Mouse (Mus musculus) lung, embryonic 15.5 days (tissue): ENCODE data around the gene Dsn1. TPM values are rescaled to one million over a fixed set of nuclear protein-coding genes. Genes with fewer than 3 reads are reported as not detected.

Source experiments
- ATAC-seq: fragments of 200-750 bp; cut with Nextera tagmentation; 2 replicates; pipeline ENCODE4 v1.8.0; 2017; ENCODE audit warnings: moderate number of reproducible peaks, borderline replicate concordance; ENCODE audit not compliant: low FRiP score, low TSS enrichment; ENCODE audit errors: extremely low read depth
- H3K27ac ChIP-seq: fragments of 300-500 bp; sonication (generic); 2 replicates; pipeline ENCODE4 v1.5.1; 2015; ENCODE audit warnings: moderate library complexity, mild to moderate bottlenecking, inconsistent platforms
- H3K27me3 ChIP-seq: fragments of 300-500 bp; sonication (generic); 2 replicates; pipeline ENCODE4 v1.6.1; 2015; ENCODE audit warnings: inconsistent platforms
- H3K36me3 ChIP-seq: fragments of 300-500 bp; sonication (generic); 2 replicates; pipeline ENCODE4 v1.6.1; 2015; ENCODE audit warnings: inconsistent platforms
- H3K4me1 ChIP-seq: fragments of 300-500 bp; sonication (generic); 2 replicates; pipeline ENCODE4 v1.6.1; 2015; ENCODE audit warnings: inconsistent platforms
- H3K4me2 ChIP-seq: fragments of 300-500 bp; sonication (generic); 2 replicates; pipeline ENCODE4 v1.6.1; 2015; ENCODE audit warnings: inconsistent platforms, mild to moderate bottlenecking, moderate library complexity
- H3K4me3 ChIP-seq: fragments of 300-500 bp; sonication (generic); 2 replicates; pipeline ENCODE4 v1.5.1; 2015; ENCODE audit warnings: mild to moderate bottlenecking, inconsistent platforms
- H3K9ac ChIP-seq: fragments of 300-500 bp; sonication (generic); 2 replicates; pipeline ENCODE4 v1.6.1; 2015; ENCODE audit warnings: inconsistent platforms
- H3K9me3 ChIP-seq: fragments of 300-500 bp; sonication (generic); 2 replicates; pipeline ENCODE4 v1.6.1; 2016; ENCODE audit warnings: inconsistent platforms
- WGBS: fragments of 180-500 bp; shearing (Covaris S2); methylation state at CpG from one replicate; pipeline ENCODE4 v1.1.7; 2015; 5-methylcytosine and 5-hydroxymethylcytosine counted together
- polyA plus RNA-seq: library from polyadenylated mRNA; unstranded; fragments of >200 nt; fragmentation: Nextera tagmentation; extraction: Ambion mirVana; gene quantifications from 2 replicates; pipeline ENCODE4 v1.2.1, GENCODE M21; 2015

Gene Dsn1
- polyA plus RNA-seq, 1 experiment from 2014 or later: 40.9 TPM

DNA sequence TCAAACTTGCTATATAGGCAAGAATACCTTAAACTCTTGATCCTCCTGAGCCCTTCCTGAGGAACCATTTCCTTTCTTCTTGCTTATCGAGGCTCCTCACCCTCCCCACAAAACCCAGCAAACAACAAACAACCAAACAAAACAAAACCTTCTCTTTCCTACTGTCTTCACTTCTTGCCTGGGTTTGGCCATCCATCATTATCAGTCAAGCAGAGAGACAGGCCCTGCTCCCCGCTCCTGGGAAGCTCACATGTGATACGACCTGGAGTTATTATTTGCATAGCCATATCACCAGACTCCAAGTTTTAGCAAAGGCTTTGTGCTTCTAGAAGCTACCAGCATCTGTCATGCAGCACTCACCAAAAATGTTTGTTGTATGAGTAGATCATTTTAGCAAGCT is 19.6 kb downstream of the Dsn1 start:
- 35% methylated on average over 3 of the region's 3 CpGs for WGBS
- H3K4me3 ChIP-seq: no peak overlapping the region
- no peak overlapping the region for H3K9ac ChIP-seq
- H3K27me3 ChIP-seq: no peaks in the 10 kb centered on the region
- no peaks in the 10 kb centered on the region for H3K9me3 ChIP-seq
- no peaks in the 10 kb centered on the region for H3K36me3 ChIP-seq
- no peak overlapping the region for H3K4me2 ChIP-seq
- no peak overlapping the region for H3K27ac ChIP-seq
- no peak for ATAC-seq
- peaks cover 21% of the 10 kb centered on the region for H3K4me1 ChIP-seq

DNA sequence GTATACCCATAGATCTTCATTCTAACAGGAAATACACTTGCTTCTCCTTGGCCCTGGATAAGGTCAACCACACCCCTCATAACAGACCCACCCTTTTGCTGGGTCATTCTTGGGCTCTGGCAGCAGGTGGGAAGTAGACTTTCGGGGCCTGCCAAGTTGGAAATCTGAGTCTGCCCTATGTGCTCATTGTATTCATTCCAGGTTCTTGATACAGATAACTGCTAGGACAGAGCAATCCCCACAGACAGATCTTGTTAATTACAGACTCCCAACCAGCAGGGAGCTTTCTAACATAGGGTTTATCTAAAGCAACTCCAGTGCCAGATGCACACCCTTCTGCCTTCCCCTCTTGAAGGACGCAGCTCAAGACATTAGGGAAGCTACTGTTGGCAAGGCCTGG is 24.1 kb downstream of the Dsn1 start:
- Histone ChIP-seq H3K27me3 (no peaks in the 10 kb centered on the region), H3K4me1 (0 out of 2 replicates have a peak, but pooled peaks cover 1% of the 10 kb centered on the region), H3K9ac (no peak overlapping the region), H3K27ac (no peak overlapping the region), H3K36me3 (no peaks in the 10 kb centered on the region), H3K9me3 (no peaks in the 10 kb centered on the region), H3K4me3 (no peak overlapping the region), H3K4me2 (no peak overlapping the region)
- no peak for ATAC-seq
- 80% methylated on average over 2 of the region's 2 CpGs for WGBS

DNA sequence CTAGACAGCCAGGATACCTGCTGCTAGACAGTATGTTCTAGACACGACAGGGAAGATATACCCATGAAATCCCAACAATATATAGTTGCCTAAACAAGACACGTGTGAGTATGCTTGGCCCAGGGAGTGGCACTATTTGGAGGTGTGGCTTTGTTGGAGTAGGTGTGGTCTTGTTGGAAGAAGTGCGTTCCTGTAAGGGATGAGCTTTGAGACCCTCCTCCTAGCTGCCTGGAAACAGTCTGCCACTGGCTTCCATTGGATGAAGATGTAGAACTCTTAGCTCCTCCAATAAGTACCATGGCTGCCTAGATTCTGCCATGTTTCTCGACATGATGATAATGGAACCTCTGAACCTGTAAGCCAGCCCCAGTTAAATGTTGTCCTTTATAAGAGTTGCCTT is 25.7 kb downstream of the Dsn1 start:
- no peaks in the 10 kb centered on the region for H3K9me3 ChIP-seq
- no peaks in the 10 kb centered on the region for H3K4me1 ChIP-seq
- H3K27ac ChIP-seq: no peak overlapping the region
- H3K27me3 ChIP-seq: no peaks in the 10 kb centered on the region
- no peaks in the 10 kb centered on the region for H3K36me3 ChIP-seq
- H3K4me2 ChIP-seq: no peak overlapping the region
- no peak for ATAC-seq
- H3K9ac ChIP-seq: no peak overlapping the region
- 74% methylated on average over 4 of the region's 4 CpGs for WGBS
- no peak overlapping the region for H3K4me3 ChIP-seq

DNA sequence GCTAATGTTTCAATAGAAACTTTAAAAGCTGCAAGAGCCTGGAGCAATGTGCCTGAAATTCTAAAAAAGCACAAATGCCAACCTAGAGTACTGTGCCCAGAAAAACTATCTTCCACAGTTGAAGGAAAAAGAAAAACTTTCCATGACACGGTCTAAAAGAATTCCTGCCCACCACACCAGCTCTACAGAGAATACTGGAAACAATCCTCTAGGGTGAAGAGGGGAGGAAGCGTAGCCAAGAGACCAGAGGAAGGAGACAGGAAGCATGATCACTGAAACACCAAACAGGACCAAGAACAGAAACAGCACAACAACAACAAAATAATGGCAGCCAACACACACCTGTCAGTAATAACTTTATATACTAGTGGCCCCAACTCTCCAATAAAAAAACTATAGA is 26.9 kb downstream of the Dsn1 start:
- 0 out of 2 replicates have a peak, but pooled peaks cover under 1% of the 10 kb centered on the region for H3K4me1 ChIP-seq
- H3K9ac ChIP-seq: no peak overlapping the region
- WGBS: 77% methylated on average over 2 of the region's 2 CpGs
- no peak overlapping the region for H3K27ac ChIP-seq
- no peaks in the 10 kb centered on the region for H3K9me3 ChIP-seq
- ATAC-seq: no peak
- no peaks in the 10 kb centered on the region for H3K36me3 ChIP-seq
- no peaks in the 10 kb centered on the region for H3K27me3 ChIP-seq
- no peak overlapping the region for H3K4me2 ChIP-seq
- no peak overlapping the region for H3K4me3 ChIP-seq

DNA sequence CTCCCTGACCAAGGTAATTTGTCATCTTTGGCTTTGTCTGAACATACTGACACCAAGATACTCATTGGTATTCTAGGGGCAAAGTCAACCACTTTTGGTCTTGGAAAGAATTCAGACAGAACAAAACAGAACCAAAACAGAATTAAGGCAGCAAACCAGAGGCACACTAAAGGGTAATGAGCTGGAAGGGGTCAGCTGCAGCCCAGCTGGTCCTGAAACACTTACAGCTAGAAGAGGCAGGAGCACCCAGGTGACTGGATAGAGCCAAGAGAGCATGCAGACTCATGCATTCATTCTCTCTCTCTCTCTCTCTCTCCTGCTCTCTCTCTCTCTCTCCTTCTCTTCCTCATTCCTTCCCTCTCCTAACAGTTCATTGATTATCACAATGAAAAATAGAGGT is 30.2 kb downstream of the Dsn1 start:
- Histone ChIP-seq H3K27me3 (no peaks in the 10 kb centered on the region), H3K9ac (no peak overlapping the region), H3K36me3 (no peaks in the 10 kb centered on the region), H3K27ac (no peak overlapping the region), H3K4me2 (no peak overlapping the region), H3K4me1 (0 out of 2 replicates have a peak, but pooled peaks cover 4% of the 10 kb centered on the region), H3K9me3 (no peaks in the 10 kb centered on the region), H3K4me3 (no peak overlapping the region)
- ATAC-seq: no peak

DNA sequence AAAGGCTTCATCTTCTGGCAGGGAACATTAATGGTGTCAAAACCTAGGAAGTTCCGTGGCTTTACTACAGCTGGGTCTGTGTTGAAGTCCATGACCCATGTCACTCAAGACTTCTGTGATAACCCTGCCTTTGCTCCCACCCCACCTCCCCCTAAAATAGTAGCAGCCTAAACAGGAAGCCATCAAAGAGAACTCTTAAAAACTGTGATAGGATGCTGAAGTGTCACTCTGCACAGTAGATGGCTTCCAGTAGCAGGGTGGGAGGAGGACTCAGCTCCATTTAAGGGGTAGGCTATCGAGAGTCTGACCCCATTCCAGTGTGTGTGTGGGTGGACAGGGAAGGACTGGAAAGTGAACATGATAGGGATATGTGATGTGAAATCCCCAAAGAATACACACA is 32.0 kb downstream of the Dsn1 start:
- H3K9ac ChIP-seq: no peak overlapping the region
- 0 out of 2 replicates have a peak, but pooled peaks cover 4% of the 10 kb centered on the region for H3K4me1 ChIP-seq
- no peak overlapping the region for H3K4me2 ChIP-seq
- H3K27ac ChIP-seq: no peak overlapping the region
- no peaks in the 10 kb centered on the region for H3K9me3 ChIP-seq
- H3K4me3 ChIP-seq: no peak overlapping the region
- no peak for ATAC-seq
- 34% methylated on average over 2 of the region's 2 CpGs for WGBS
- H3K36me3 ChIP-seq: no peaks in the 10 kb centered on the region
- no peaks in the 10 kb centered on the region for H3K27me3 ChIP-seq

DNA sequence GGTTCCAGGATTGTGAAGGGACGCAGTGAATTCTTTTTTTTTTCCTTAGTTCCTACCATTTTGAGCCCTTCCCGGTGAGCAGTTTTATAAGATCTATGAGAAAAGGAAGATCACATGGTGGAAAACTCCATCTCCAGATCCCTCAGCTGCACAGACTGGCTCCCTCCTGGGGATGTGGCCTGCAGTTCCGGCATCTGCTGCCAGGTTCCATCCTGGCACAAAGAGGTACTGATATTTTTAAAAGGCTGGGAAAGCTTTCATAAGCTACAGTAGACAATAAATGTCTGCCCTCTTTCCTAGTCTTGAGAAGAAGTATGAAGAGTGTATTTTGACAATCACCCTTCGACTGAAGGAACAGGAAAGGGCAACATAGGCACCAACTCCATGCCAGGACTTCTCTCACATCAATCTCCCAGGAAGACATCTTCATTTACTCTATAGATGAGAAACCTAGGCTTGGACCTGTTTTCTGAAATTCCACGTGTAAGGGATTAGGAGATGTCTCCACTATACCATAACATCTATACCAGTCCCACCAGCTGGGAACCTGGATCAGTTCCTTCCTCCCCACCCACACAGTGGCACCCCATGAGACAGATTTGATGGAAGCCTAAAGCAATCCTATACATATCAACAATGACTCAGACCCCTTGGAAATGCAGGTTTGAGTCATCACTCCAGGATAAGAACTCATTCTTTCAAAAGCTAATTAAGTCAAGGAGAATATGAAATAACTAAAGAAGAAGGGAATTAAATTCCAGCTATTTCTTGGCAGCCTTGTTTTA is 33.4 kb downstream of the Dsn1 start:
- Histone ChIP-seq H3K4me2 (no peak overlapping the region), H3K36me3 (no peaks in the 10 kb centered on the region), H3K4me1 (0 out of 2 replicates have a peak, but pooled peaks cover 4% of the 10 kb centered on the region), H3K4me3 (no peak overlapping the region), H3K27me3 (no peaks in the 10 kb centered on the region), H3K9me3 (no peaks in the 10 kb centered on the region), H3K9ac (no peak overlapping the region), H3K27ac (no peak overlapping the region)
- ATAC-seq: no peak
- WGBS: 81% methylated on average over 5 of the region's 5 CpGs

DNA sequence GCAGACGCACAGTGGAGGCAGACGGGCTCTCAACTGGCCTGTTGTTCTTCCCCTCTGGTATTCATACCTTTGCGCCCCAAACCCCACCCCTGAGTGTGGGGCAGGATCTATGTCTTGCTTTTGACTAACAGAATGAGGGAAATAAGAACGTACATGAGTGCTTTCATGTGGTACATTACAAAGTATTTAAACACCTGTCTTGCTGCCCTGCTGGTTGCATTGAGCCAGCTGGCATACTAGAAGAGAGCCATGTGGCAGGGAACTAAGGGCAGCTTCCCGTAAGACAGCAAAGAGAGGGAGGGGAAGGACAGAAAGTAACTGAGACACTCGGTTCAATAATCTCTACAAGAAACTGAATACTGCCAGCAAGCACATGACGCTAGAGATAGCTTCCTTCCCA is 36.7 kb downstream of the Dsn1 start:
- Histone ChIP-seq H3K4me2 (no peak overlapping the region), H3K27me3 (no peaks in the 10 kb centered on the region), H3K9ac (no peak overlapping the region), H3K9me3 (no peaks in the 10 kb centered on the region), H3K27ac (no peak overlapping the region), H3K4me1 (0 out of 2 replicates have a peak, but pooled peaks cover 4% of the 10 kb centered on the region), H3K4me3 (no peak overlapping the region), H3K36me3 (no peaks in the 10 kb centered on the region)
- ATAC-seq: no peak
- 71% methylated on average over 7 of the region's 7 CpGs for WGBS

DNA sequence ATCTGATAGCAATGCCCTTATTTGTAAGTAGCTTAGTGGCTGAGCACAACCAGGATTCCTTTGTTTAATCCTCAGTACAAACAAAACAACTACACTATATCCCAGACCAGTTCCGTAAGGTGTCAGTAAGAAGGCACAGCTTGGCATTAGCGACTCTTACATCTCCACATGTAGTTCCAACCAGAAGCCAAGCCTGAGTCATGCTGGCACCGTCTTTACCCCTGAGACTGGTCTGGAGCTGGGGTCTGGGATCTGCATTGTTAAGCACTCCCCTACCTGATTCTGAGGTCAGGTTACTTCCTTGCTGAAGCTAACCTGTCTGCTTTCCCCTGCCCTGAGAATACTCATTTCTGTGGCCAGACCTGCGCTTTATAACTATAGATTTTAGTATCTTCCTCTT is 38.5 kb downstream of the Dsn1 start:
- Histone ChIP-seq H3K27ac (no peak overlapping the region), H3K36me3 (no peaks in the 10 kb centered on the region), H3K4me1 (no peaks in the 10 kb centered on the region), H3K27me3 (no peaks in the 10 kb centered on the region), H3K9ac (no peak overlapping the region), H3K4me3 (no peak overlapping the region), H3K4me2 (no peak overlapping the region), H3K9me3 (no peaks in the 10 kb centered on the region)
- 68% methylated on average over 4 of the region's 4 CpGs for WGBS
- ATAC-seq: no peak

DNA sequence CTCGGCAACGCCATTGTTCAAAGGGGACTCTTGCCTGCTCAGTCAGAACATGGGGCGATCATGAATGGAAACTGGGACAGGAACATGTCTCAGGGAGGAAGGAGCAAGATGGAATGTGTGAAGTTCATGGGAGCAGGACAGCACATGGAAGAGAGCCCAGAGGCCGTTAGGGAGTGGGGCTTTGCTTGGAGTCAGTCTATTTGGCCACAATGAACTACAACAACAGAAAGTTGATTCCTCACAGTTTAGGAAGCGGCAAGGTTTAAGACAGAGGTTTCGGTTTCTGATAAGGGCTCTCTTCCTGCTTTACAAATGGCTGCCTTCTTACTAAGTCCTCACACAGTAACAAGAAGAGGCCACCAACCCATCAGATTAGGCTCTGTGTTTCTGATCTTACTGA is 39.6 kb downstream of the Dsn1 start:
- Histone ChIP-seq H3K9me3 (no peaks in the 10 kb centered on the region), H3K27me3 (no peaks in the 10 kb centered on the region), H3K4me3 (no peak overlapping the region), H3K27ac (no peak overlapping the region), H3K9ac (no peak overlapping the region), H3K36me3 (no peaks in the 10 kb centered on the region), H3K4me1 (no peaks in the 10 kb centered on the region), H3K4me2 (no peak overlapping the region)
- no peak for ATAC-seq
- 80% methylated on average over 6 of the region's 6 CpGs for WGBS

DNA sequence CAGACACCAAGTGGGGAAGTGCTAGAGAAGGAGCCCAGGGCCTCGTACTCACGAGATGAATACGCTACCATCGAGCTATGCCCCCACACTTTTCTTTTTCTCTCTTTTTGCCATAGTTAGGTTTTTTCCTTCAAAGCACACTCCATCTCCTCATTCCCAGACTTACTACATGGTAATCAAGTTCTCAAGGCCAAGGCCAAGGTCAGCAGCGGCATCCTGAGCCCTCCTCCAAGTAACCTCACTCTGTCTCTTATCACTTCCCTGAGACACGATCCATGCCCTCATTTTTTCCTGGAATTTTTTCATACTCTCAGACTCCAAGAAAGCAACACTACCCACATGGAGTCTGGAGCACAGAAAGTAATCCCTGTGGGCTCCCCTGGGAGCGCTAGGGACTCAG is 43.1 kb downstream of the Dsn1 start:
- Histone ChIP-seq H3K4me2 (no peak overlapping the region), H3K4me3 (no peak overlapping the region), H3K4me1 (no peaks in the 10 kb centered on the region), H3K27me3 (no peaks in the 10 kb centered on the region), H3K36me3 (no peaks in the 10 kb centered on the region), H3K9me3 (no peaks in the 10 kb centered on the region), H3K9ac (no peak overlapping the region), H3K27ac (no peak overlapping the region)
- no peak for ATAC-seq
- WGBS: 81% methylated on average over 7 of the region's 7 CpGs

DNA sequence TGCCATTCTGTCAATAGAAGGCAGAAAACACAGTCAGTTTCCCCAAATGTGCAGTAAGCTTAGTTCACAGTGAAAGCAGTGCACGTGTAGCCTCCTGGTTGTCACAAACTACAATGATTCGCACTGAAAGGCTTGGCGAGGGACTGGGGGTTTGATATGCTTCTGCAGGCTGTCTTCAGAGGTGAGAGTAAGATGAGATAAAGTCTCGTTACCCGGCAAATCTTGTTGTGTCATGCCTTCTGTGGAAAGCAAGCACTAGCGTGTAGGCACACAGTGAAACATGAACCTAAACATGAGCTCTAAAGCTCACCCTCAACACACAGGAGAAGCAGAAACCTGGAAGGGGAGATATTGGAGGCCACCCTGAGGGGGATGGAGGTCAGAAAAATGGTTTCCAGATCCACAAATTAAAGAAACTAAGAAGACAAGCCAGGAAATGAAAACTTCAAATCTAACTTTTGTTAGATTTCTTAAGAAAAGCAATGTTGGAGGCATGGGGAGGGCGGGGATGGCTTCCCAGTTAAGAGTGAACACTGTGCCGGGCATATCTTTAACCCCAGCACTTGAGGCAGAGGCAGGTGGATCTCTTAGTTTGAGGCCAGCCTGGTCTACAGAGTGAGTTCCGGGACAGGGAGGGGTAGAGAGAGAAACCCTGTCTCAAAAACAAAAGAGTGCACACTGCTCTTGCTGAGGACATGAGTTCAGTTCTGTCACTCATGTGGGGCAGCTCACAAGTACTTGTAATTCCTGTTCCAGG is 48.3 kb downstream of the Dsn1 start:
- Histone ChIP-seq H3K9ac (no peak overlapping the region), H3K4me3 (no peak overlapping the region), H3K4me1 (no peaks in the 10 kb centered on the region), H3K27me3 (no peaks in the 10 kb centered on the region), H3K36me3 (no peaks in the 10 kb centered on the region; the same call in 1 of the 2 replicates), H3K4me2 (no peak overlapping the region), H3K9me3 (no peaks in the 10 kb centered on the region), H3K27ac (no peak overlapping the region)
- ATAC-seq: no peak
- 84% methylated on average over 9 of the region's 9 CpGs for WGBS
